Comparison of ENCODE assay signal across 22 mouse cellular contexts in the genomic region with DNA sequence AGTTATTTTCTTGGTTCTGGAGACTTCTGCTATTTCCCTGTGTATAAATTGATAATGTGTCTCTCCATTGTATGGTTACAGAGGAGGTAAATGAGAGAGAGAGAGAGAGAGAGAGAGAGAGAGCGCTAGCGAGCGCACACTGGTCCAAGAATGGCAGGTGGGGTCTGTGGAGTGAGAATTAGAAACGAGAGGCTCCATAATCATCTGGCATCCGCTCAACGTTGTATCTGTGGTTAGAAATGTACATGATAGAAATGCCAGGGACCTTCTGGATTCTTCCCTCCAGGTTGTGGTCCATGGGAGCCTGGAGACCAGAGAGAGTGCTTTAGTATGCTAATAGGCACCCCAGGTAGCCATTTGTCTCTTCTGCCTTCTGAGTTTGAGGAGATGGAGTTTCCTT.
A peak's percentile ranks its signal among the peaks of the same experiment; 100 is the strongest.
DNase-seq lines count a peak whose midpoint lies in the region; ATAC-seq and TF ChIP-seq lines count a peak whose summit lies in the region.
"Had no signal": no experiment of that assay in that cellular context is flagged by ENCODE, and none has a peak within 500 bp of the region (broad histone marks: within the 10 kb centered on the region; RNA-seq: fewer than 3 reads in every experiment).

No protein-coding gene starts in this region.

- H3K27ac ChIP-seq in cerebellum, adult 2 months (ENCODE audit: insufficient read depth, low read length): no peak overlapping the region
- H3K27ac ChIP-seq in forebrain, embryonic 15.5 days (replicated peaks): 0 out of 2 replicates have a peak overlapping the region, but pooled peaks have one; percentile 11
- H3K27ac ChIP-seq in forebrain, embryonic 12.5 days: no peak overlapping the region
- H3K27ac ChIP-seq in layer of hippocampus, adult 2 months: peak overlapping the region; percentile 14; the same call in 1 of the 2 replicates
- H3K27ac ChIP-seq: embryonic facial prominence, embryonic 13.5 days; hindbrain, embryonic 12.5 days had no signal

- no peak overlapping the region for H3K4me2 ChIP-seq in forebrain, embryonic 15.5 days (replicated peaks)
- H3K4me2 ChIP-seq in forebrain, embryonic 12.5 days: no peak overlapping the region
- H3K4me2 ChIP-seq: embryonic facial prominence, embryonic 13.5 days; heart, embryonic 12.5 days; hindbrain, embryonic 12.5 days had no signal

- H3K9me3 ChIP-seq in forebrain, embryonic 15.5 days: no peaks in the 10 kb centered on the region
- H3K9me3 ChIP-seq in forebrain, embryonic 12.5 days: no peaks in the 10 kb centered on the region
- H3K9me3 ChIP-seq: embryonic facial prominence, embryonic 13.5 days; hindbrain, embryonic 12.5 days had no signal

- peak; percentile 83 to 86 for DNase-seq in cerebellum, postnatal 10 days
- DNase-seq in cerebellum, adult 2 months: no peak
- DNase-seq in layer of hippocampus, adult 2 months (ENCODE audit: low spot score in 2 of 2): no peak
- DNase-seq in layer of hippocampus, postnatal 25 days (ENCODE audit: extremely low spot score in 1 of 2, low spot score in 1 of 2): no peak
- peak; percentile 36 for DNase-seq in R1 (ENCODE audit: low read depth, low spot score)
- no peak for DNase-seq in natural killer cell, adult 2 months (ENCODE audit: low spot score in 2 of 2)
- DNase-seq: adrenal gland, postnatal 14 days; B cell, adult 2 months; cerebellum, adult 8-10 months; cerebellum, postnatal 36 days; gastrocnemius, postnatal 14 days; heart, postnatal 36 days; kidney, adult 18-20 months had no signal

- 69% methylated on average over 6 of the region's 6 CpGs for WGBS in cerebellum, adult 2 months
- 50% methylated on average over 6 of the region's 6 CpGs for WGBS in forebrain, embryonic 15.5 days
- 65% methylated on average over 6 of the region's 6 CpGs for WGBS in forebrain, embryonic 12.5 days

- no peaks in the 10 kb centered on the region for H3K27me3 ChIP-seq in cerebellum, adult 2 months (ENCODE audit: control insufficient read depth, insufficient read depth, low read length)
- no peaks in the 10 kb centered on the region for H3K27me3 ChIP-seq in forebrain, embryonic 15.5 days
- no peaks in the 10 kb centered on the region for H3K27me3 ChIP-seq in forebrain, embryonic 12.5 days
- H3K27me3 ChIP-seq: embryonic facial prominence, embryonic 13.5 days; heart, embryonic 12.5 days; hindbrain, embryonic 12.5 days had no signal

- H3K9ac ChIP-seq in forebrain, embryonic 15.5 days (replicated peaks): no peak overlapping the region
- no peak overlapping the region for H3K9ac ChIP-seq in forebrain, embryonic 12.5 days
- H3K9ac ChIP-seq: embryonic facial prominence, embryonic 13.5 days; heart, embryonic 12.5 days; hindbrain, embryonic 12.5 days had no signal

- TF ChIP-seq POLR2A in cerebellum, adult 2 months (IDR thresholded peaks at IDR 0.05; ENCODE audit: borderline replicate concordance, insufficient read depth, low read length): no peak

- peaks cover 5% of the 10 kb centered on the region; the same call in 1 of the 2 replicates for H3K4me1 ChIP-seq in cerebellum, adult 2 months (ENCODE audit: control insufficient read depth, insufficient read depth, low read length)
- H3K4me1 ChIP-seq in forebrain, embryonic 15.5 days: peaks cover 15% of the 10 kb centered on the region
- H3K4me1 ChIP-seq in forebrain, embryonic 12.5 days: peaks cover 16% of the 10 kb centered on the region
- H3K4me1 ChIP-seq: embryonic facial prominence, embryonic 13.5 days had no signal

- ATAC-seq in forebrain, embryonic 15.5 days (replicated peaks): 0 out of 2 replicates have a peak, but pooled peaks have one; percentile 23
- no peak for ATAC-seq in forebrain, embryonic 12.5 days (ENCODE audit: low FRiP score)
- ATAC-seq: activated CD4-positive, CD25-positive, alpha-beta regulatory T cell, adult 4 months; CD4-positive, CD25-positive, alpha-beta regulatory T cell, adult 4 months; hindbrain, embryonic 16.5 days had no signal

- no peaks in the 10 kb centered on the region for H3K36me3 ChIP-seq in forebrain, embryonic 15.5 days
- no peaks in the 10 kb centered on the region for H3K36me3 ChIP-seq in forebrain, embryonic 12.5 days (replicated peaks)
- H3K36me3 ChIP-seq: embryonic facial prominence, embryonic 13.5 days; G1E; heart, embryonic 12.5 days; hindbrain, embryonic 12.5 days had no signal

- TF ChIP-seq CTCF in cerebellum, adult 2 months (IDR thresholded peaks at IDR 0.05; ENCODE audit: borderline replicate concordance, insufficient read depth, low read depth, low read length): no peak
- no peak for TF ChIP-seq CTCF in layer of hippocampus, adult 2 months (conservative IDR thresholded peaks at IDR 0.05)

- H3K4me3 ChIP-seq in cerebellum, adult 2 months (replicated peaks; ENCODE audit: insufficient read depth, low read depth, low read length): no peak overlapping the region
- H3K4me3 ChIP-seq in forebrain, embryonic 15.5 days: no peak overlapping the region
- no peak overlapping the region for H3K4me3 ChIP-seq in forebrain, embryonic 12.5 days (replicated peaks)
- no peak overlapping the region for H3K4me3 ChIP-seq in layer of hippocampus, adult 2 months
- H3K4me3 ChIP-seq: embryonic facial prominence, embryonic 13.5 days; heart, embryonic 12.5 days; hindbrain, embryonic 12.5 days had no signal

Comparison
In these comparisons a context has a peak if more than half of its experiments do, and no peak if none do; other contexts are left out.
1. DNase-seq: peak in cerebellum, postnatal 10 days (2 of 2) and R1 (single experiment); none in cerebellum, adult 2 months (0 of 2), layer of hippocampus, adult 2 months (0 of 2), layer of hippocampus, postnatal 25 days (0 of 2) and natural killer cell, adult 2 months (0 of 2).
2. H3K27ac ChIP-seq: peak in forebrain, embryonic 15.5 days (single experiment) and layer of hippocampus, adult 2 months (single experiment); none in cerebellum, adult 2 months (single experiment) and forebrain, embryonic 12.5 days (single experiment).